Mouse (Mus musculus) right cerebral cortex, adult 18-20 months (tissue): ENCODE results near the gene Rph3al.

Source experiments
- DNase-seq: peaks from one replicate; pipeline ENCODE4 v3.0.0; 2022; ENCODE audit warnings: mixed read lengths

The Rph3al gene

DNA sequence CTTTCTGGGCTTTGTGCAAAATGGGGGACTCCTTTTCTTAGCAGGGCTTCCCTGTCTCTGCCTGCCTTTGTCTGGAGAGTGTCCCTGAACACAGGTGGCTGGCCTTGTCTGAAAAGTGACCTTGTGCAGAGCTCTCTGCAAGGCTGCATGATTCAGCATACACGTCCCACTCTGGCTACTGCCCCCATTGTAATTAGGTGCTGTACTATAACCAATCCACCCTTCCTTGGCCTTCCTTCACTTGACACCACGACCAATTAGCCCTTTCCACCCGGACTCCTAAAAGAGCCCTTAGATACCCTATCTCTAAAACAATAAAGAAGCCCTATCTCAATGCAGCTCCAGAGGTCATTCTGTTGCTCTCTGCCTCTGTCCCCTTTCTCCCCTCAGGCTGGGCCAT lies 10.6 kb upstream of the Rph3al start:
- no peak for DNase-seq

DNA sequence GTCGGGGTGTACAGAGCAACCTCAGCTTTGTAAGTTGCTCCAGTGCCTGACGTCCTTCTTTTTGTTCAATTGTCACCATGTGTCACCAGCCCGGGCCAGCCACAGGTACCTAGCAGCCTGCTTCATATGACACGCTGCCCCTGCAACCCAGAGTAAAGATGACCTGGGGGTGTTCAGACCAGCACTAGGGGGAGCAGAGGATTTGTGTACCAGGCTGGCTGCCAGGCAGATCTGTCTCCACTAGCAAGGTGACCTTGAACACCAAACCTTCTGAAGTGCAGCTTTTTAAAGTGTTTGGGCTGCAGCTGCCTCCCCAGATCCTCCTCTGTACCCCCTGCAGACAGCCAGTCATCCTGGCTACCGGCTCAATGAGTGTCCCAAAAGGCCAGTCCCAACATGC lies 9.0 kb upstream of the Rph3al start:
- DNase-seq = no peak

DNA sequence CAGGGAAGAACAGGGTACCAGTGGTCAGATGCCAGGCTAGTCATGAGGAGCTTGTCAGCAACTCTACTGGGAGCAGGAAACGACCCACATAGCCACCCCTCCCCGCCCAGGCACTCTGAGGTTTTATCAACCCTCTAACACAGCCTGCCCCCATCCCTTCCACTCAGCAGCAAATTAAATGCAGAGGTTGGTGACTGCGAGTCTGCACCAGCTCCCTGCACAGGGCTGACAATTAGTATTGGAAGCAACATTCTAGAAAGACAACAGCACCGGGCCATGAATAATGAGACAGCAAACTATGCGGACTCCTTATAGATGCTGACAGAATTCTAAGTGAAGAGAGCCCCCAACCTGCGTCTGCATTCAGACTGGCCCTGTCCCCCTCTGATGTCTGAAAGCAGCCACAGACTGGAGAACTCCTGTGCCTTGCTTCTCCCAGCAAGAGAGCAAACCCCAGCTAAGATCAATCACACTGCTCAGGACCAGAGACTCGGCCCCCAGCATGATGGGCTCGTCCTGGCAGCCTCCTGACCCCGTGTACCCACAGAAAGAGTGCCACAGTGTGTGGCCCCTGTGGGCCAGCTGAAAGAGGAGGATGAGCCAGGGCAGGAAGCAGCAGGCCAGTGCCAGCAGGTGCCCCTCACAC lies 7.7 kb upstream of the Rph3al start:
- no peak for DNase-seq

DNA sequence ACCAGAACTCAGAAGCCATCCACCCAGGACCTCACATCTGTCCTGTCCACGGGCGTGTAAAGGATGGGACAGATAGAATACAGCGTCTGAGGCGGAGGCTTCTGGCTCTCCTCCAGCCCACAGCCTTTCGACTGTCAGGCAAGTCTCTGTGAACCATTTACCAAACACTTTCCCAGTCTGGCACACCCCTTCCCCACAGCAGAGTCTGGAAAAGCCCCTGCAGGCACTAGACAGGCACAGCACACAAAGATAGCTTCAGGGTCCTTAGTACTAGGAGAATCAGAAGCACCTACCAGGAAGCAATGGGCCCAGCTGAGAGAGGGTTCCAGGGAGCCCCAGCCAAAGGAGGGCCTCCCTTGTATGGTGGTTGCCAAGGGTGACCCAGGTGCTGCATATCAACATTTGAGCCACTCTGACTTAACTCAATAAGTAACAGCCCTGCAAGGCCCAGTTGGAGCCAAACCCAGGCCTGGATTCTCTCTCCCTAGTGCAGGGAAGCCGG lies 808 bp downstream of the Rph3al start:
- no peak for DNase-seq

DNA sequence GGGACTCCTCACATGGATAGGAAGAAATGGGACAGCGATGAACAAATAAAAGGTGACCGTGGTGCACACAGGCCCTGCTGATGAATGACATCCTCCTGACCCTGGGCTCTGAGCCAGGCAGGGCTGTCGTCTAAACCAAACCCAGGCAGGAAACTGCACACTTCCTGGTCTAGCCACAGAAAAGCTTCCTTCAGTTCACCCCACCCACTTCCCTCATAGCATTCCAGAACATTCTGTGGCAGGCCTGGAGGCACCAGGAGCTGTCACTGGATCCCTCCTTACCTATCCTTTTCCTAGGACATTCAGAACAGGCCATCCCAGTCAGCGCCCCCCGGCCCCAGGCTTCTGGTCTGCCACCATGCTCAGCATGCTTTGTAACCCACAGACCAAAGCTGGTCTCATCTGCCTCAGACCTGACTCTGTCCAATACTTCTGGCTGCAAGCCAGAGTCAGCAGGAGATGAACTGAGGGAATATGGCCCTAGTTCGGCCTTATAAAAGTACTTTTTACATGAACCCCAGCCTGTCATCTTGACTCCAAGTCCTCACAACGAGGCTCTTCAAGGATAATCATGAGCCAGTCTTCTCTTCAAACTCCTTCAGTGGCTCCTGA lies 2.3 kb downstream of the Rph3al start:
- no peak for DNase-seq

DNA sequence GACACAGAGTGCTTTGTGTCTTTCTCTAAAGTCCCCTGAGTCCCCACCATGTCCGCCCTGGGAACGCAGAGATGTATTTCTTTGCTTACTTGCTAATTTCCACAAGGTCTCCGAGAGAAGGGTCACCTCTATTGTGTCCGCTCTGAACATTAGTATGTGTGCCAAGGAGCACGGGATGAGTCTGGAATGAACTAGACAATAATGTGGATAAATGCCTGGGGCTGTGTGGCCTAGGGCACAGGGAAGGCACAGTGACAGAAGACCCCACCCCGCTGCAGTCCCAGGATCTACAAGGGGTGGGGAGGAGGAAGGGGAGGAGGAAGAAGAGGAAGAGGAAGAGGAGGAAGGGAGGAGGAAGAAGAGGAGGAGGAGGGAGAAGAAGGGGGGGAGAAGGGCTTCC lies 3.8 kb downstream of the Rph3al start:
- no peak for DNase-seq

- no peak for DNase-seq
Measured at GRCm38 (mm10) chr11:75933371-75933770, 4.9 kb downstream of the Rph3al start.

DNA sequence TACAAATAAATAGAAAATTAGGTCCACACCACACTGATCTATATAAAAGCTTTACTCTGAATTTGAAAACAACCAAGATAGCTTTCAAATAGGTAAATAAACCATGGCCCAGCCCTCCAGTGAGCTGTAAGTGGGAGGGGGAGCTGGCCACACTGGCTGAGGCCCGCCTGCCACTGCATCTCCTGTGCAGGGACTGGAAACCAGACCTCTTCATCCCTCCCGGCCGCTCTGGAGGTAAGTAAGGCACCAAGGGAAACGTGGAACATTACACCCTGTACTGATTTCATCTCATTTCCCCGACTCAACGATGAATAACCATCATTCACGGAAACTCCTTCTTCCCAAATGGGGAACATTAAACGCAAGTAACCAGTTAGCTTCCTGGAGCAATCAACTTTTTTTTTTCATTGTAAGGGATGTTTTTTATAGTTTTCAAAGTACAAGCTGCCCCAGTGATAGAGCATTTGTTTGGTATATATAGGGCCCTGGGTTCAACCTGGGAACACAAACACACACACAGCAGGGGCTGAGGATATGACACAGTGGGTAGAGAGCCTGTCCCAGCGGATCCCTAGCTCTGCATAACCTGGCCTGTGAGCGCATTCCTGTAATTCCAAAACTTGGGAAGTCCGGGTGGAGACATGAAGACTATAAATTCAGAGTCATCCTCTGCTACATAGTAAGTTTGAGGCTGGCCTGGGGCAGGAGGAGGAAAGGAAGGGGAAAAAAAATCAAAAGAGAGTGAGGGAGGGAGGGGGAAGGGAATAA lies 7.1 kb downstream of the Rph3al start:
- no peak for DNase-seq

- no peak for DNase-seq
Measured at GRCm38 (mm10) chr11:75930208-75930607, 8.0 kb downstream of the Rph3al start.

DNA sequence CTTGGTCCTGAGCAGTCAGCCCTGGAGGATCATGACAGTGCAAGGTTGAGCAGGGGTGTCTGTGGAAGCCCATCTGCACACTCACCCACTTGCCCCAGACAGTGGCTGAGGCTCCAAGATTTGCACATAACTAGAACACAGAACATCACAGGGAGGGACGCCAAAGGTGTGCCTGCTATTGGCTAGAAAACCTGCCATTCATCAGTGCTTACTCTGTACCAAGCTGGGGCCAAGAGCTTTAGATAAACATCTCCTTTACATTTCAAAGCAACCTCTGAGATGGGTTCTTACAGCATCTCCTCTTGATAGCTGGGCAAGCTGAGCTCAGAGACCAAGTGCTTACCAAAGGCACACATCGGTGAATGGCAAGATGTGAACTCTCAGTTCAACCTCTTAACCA lies 10.3 kb downstream of the Rph3al start:
- DNase-seq = no peak

- no peak for DNase-seq
Measured at GRCm38 (mm10) chr11:75926431-75927312, 11.6 kb downstream of the Rph3al start.

DNA sequence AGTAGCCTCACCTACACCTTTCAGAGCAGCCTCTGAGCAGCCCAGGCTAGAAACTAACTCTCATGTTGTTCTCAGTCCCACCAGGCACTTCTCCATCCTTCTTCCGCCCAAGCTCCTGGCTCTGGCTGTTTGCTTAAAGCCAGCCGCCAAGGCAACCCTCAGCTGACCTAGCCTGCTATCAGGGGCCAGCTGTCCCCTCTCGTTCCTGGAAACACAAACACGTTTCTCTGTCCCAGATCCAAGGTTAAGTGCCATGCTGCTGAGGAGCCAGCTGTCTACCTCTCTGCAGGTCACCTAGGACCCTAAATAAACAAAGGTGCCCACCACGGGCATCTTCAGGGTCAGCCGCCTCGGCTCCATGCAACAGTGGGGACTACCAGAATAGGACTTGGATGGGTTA lies 12.4 kb downstream of the Rph3al start:
- no peak for DNase-seq

- no peak for DNase-seq
Measured at GRCm38 (mm10) chr11:75922741-75923140, 15.5 kb downstream of the Rph3al start.

DNA sequence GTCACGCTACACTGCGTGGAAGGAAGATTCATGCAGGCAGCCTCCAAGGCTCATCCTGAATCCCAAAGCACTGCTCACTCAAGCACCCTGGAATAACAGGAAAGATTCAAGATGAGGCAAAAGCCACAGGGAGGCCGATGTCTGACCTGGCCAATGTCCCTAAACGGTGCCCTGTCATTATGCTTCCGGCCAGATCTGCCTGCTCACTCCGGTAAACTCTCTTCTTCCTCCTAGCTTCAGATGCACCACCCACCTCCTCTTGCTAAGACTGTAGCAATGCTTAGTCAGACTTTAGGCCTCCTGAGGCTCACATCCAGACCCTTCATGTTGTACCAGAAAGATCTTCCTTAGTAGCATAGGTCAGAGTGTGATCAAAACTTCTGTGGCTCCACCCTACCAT lies 19.1 kb downstream of the Rph3al start:
- DNase-seq = no peak

DNA sequence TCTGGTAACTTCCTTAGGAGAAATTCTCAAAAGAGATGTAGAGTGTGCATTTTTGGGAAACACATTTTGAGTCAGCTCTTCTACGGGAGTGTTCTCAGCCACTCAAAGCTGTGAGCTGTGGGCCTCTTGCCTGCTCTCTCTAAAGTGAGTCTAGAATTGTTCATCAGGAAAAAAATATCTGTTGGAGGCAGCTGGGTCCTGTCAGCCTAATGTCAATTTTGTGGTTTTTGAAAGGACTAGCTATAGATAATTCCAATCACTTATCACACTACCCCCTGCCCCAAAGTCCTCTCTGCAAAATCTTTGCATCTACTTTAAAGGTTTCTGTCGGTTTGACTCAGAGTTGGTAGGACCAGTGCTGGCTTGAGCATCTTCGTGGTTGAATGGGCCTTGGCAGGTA lies 20.9 kb downstream of the Rph3al start:
- DNase-seq = no peak

GRCm38 (mm10) chr11:75913953-75914352 lies 24.3 kb downstream of the Rph3al start:
- DNase-seq = no peak

DNA sequence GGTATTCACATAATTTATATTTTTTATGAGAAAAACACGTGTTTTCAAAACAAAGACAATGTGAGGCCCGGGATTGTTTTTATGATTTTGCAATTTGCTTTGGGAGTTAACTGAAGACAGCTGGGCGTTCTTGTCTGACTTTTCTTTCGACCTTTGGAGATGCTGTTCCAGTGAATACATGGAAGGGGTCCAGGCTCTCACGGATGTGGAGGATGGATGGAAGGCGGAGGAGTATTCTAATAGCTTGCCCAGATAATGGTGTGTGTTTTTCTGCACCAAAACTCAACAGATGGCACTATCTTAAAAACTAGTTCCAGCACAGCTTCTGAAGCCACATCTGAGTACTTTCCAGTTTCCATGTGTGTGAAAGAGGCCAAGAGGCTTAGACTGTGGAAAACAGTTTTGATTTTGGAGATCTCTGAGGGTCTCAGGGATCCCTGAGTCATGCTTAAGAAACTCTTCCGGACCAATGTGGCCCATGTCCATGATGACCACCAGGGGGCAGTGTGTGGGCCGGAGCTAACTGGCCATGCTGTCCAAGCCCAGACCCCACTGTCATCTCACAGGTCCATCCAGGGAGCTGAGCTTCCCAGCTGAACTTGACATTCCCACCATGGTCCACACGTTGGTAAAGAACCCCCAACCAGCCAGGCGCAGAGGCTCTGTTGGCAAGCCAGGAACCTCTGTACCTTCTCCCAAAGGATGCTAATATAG lies 25.1 kb downstream of the Rph3al start:
- DNase-seq = no peak

- no peak for DNase-seq
Measured at GRCm38 (mm10) chr11:75911962-75912361, 26.3 kb downstream of the Rph3al start.

GRCm38 (mm10) chr11:75909702-75910429 lies 28.4 kb downstream of the Rph3al start:
- no peak for DNase-seq

DNA sequence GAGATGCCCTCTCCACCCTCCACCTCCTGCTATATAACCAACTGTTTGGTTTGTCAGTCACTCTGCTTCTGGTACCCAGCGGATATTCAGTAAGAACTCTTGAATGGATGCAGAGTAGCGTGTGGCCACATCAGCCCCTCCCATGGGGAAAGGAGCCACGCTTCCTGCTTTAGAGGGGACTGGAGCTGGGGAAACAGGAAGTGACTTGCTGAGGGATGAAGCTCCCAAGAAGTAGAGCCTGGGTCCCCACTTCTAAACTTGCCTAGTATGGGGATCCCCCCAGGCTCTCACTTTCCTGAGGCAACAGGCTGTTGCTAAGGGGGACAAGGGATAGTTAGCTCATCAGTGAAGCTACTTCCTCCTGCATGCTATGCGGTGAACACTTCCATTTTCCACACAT lies 30.8 kb downstream of the Rph3al start:
- DNase-seq = no peak

- DNase-seq = no peak
Measured at GRCm38 (mm10) chr11:75906556-75906955, 31.7 kb downstream of the Rph3al start.

GRCm38 (mm10) chr11:75904982-75905381 lies 33.2 kb downstream of the Rph3al start:
- no peak for DNase-seq
